Mouse (Mus musculus) hindbrain, embryonic 14.5 days (tissue): ENCODE data around the gene Ppp1r12c. TPM values are rescaled to one million over a fixed set of nuclear protein-coding genes. Genes with fewer than 3 reads are reported as not detected.

ENCODE experiments used
- ATAC-seq: fragments of 200-750 bp; cut with Nextera tagmentation; 2 replicates; pipeline ENCODE4 v1.8.0; 2017; ENCODE audit warnings: moderate number of reproducible peaks, mild to moderate bottlenecking, moderate TSS enrichment, moderate library complexity; ENCODE audit not compliant: low FRiP score
- DNase-seq: peaks from one replicate; pipeline ENCODE4 v3.0.0-alpha.2; 2015; ENCODE audit warnings: low spot score
- H3K27ac ChIP-seq: fragments of 300-500 bp; sonication (generic); 2 replicates; pipeline ENCODE4 v1.5.1; 2014; ENCODE audit warnings: mild to moderate bottlenecking, moderate library complexity
- H3K27me3 ChIP-seq: fragments of 300-500 bp; sonication (generic); 2 replicates; pipeline ENCODE4 v1.6.1; 2014; ENCODE audit warnings: mild to moderate bottlenecking, low read length, mixed read lengths; ENCODE audit not compliant: control insufficient read depth, insufficient read depth
- H3K36me3 ChIP-seq: fragments of 300-500 bp; sonication (generic); replicated peaks from 2 replicates; pipeline ENCODE4 v1.6.1; 2014; ENCODE audit not compliant: control insufficient read depth, insufficient read depth
- H3K4me1 ChIP-seq: fragments of 300-500 bp; sonication (generic); replicated peaks from 2 replicates; pipeline ENCODE4 v1.6.1; 2014; ENCODE audit warnings: antibody characterized with exemption, low read length, mixed read lengths; ENCODE audit not compliant: control insufficient read depth, insufficient read depth
- H3K4me2 ChIP-seq: fragments of 300-500 bp; sonication (generic); replicated peaks from 2 replicates; pipeline ENCODE4 v1.6.1; 2014; ENCODE audit warnings: mild to moderate bottlenecking, moderate library complexity
- H3K4me3 ChIP-seq: fragments of 300-500 bp; sonication (generic); replicated peaks from 2 replicates; pipeline ENCODE4 v1.5.1; 2014; ENCODE audit warnings: mild to moderate bottlenecking, low read length
- H3K9ac ChIP-seq: fragments of 300-500 bp; sonication (generic); 2 replicates; pipeline ENCODE4 v1.6.1; 2014
- H3K9me3 ChIP-seq: fragments of 300-500 bp; sonication (generic); 2 replicates; pipeline ENCODE4 v1.6.1; 2016; ENCODE audit warnings: low read length; ENCODE audit not compliant: control insufficient read depth
- whole genome bisulfite sequencing: fragments of 180-500 bp; shearing (Covaris S2); extraction: QIAGEN DNeasy Blood & Tissue Kit; methylation state at CpG from one replicate; pipeline ENCODE4 v1.1.7; 2014; 5-methylcytosine and 5-hydroxymethylcytosine counted together
- polyA plus RNA-seq: library from polyadenylated mRNA; unstranded; fragments of >200 nt; fragmentation: Nextera tagmentation; extraction: Ambion mirVana; gene quantifications from 2 replicates; pipeline ENCODE4 v1.2.1, GENCODE M21; 2014

Ppp1r12c gene
- polyA plus RNA-seq, 1 experiment from 2014 or later, result 54.7 TPM

DNA sequence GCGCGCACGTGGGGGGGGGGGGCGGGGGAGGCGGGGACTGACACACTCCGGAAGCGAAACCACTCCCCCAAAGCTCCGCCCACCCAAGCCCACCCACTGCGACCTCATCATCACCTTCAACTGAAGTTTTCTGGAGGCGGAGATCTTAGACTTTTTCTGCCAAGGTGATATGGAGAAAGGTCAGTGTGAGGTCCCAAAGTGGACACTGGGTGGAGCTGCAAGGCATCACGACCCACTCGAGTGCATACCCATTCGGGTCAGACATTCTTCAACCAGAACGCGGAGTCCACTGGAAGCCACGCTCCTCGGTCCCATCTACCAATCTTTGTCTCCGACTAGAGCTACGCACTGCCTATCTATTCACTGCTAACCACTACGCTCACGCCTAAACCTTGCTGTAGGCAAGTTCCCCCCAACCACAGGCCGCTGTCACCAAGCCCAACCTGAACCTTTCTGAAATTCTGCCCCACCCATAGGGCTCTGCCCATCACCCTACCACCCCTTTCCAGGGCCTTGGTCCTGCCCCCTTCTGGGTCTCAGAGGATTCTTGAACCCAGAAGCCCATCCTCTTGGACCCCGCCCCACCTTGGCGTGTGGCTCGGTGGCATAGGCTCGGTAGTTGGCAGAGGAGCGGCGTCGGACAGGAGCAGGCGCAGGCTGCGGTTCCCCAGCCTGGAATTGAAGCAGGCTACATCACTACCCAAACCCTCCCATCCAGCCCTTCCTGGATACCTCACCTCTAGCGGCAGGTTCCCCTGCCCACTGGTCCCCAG lies 19.9 kb upstream of the Ppp1r12c start:
- WGBS, result 39% methylated on average over 32 of the region's 32 CpGs
- H3K9me3 ChIP-seq, result no peaks in the 10 kb centered on the region
- no peak overlapping the region for H3K27ac ChIP-seq

DNA sequence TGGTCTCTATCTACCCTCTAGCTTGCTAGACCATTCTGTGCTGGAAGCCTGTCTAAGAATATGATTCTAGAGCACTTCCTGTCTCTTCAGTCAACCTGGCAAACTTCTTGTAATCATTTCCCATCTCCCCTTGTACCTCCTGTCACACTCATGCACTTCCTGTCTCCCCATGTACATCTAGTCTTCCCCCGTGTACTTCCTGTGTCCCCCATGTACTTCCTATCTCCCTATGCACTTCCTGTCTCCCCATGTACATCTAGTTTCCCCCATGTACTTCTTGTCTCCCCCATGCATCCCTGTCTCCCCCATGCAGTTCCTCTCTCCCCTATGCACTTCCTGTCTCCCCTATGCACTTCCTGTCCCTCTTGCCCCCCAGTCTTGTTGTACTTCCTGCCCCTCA lies 17.0 kb upstream of the Ppp1r12c start:
- H3K9ac ChIP-seq, result no peak overlapping the region
- no peaks in the 10 kb centered on the region for H3K4me1 ChIP-seq
- no peaks in the 10 kb centered on the region for H3K9me3 ChIP-seq
- 93% methylated on average over 1 of the region's 1 CpGs for WGBS
- H3K4me3 ChIP-seq, result no peak overlapping the region
- no peaks in the 10 kb centered on the region for H3K36me3 ChIP-seq
- ATAC-seq (no peak), DNase-seq (no peak)
- H3K27ac ChIP-seq, result no peak overlapping the region
- no peak overlapping the region for H3K4me2 ChIP-seq
- peaks cover 3% of the 10 kb centered on the region; the same call in 1 of the 2 replicates for H3K27me3 ChIP-seq

More for the DNA sequence above, 19.9 kb upstream of the Ppp1r12c start:
- 0 out of 2 replicates have a peak overlapping the region, but pooled peaks have one; percentile 2 for H3K4me3 ChIP-seq
- ATAC-seq (no peak), DNase-seq (no peak)
- H3K27me3 ChIP-seq, result peaks cover 3% of the 10 kb centered on the region; the same call in 1 of the 2 replicates
- peak overlapping the region; percentile 43 for H3K4me2 ChIP-seq
- H3K36me3 ChIP-seq, result no peaks in the 10 kb centered on the region
- H3K4me1 ChIP-seq, result no peaks in the 10 kb centered on the region
- H3K9ac ChIP-seq, result peak overlapping the region; percentile 29

DNA sequence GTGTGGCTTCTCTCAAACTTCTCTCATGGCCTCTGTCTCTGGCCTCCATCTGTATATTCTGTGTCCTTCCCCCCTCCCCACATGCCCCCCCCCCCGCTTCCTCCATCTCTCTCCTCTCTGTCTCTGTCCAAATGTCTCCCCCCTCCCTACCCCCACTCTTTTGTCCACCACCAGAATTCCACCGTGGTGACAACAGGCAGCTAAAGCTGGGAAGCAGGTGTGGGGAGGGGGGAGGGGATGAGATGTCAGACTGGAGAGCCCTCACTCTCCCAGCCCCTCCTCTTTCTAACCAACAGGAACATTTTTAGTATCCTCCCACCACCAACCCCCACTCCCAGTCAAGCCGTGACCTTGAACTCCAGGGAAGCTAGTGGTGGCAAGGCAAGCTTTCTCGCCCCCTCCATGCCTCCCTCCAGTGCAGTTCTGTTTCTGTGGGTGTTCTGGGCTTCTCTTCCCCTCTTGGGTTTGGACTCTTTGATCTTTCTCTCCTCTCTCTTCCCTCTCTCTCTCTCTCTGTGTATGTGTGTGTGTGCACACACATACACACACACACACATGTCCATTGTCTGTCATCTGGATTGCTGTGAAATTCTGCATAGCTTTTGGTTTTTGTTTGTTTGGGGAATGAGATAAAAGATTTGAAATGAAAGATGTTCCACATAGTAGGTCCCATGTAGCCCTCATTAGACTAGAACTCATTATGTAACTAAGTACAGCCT lies 15.0 kb upstream of the Ppp1r12c start, which contains the start of gene Tnnt1:
Gene Tnnt1, minus strand, starts transcription at position 51 of the 719 bp plus-strand sequence.
- DNase-seq (no peak), ATAC-seq (no peak)
- H3K4me3 ChIP-seq, result no peak within 1 kb of the TSS
- H3K36me3 ChIP-seq, result no peaks in the 10 kb centered on the region
- H3K27ac ChIP-seq, result no peak within 1 kb of the TSS
- H3K4me1 ChIP-seq, result no peaks in the 10 kb centered on the region
- H3K27me3 ChIP-seq, result no peaks in the 10 kb centered on the region
- WGBS, result 24% methylated on average over 3 of the region's 4 CpGs
- no peaks in the 10 kb centered on the region for H3K9me3 ChIP-seq
- no peak within 1 kb of the TSS for H3K9ac ChIP-seq
- H3K4me2 ChIP-seq, result no peak within 1 kb of the TSS

- Histone ChIP-seq H3K4me2 (no peak overlapping the region), H3K27me3 (no peaks in the 10 kb centered on the region), H3K4me3 (no peak overlapping the region), H3K36me3 (no peaks in the 10 kb centered on the region), H3K9me3 (no peaks in the 10 kb centered on the region), H3K9ac (no peak overlapping the region), H3K27ac (no peak overlapping the region), H3K4me1 (no peaks in the 10 kb centered on the region)
- ATAC-seq (no peak), DNase-seq (no peak)
- 66% methylated on average over 6 of the region's 6 CpGs for WGBS
Observed at GRCm38 (mm10) chr7:4515853-4516252, 14.4 kb upstream of the Ppp1r12c start.

- Histone ChIP-seq H3K36me3 (no peaks in the 10 kb centered on the region), H3K4me3 (no peak overlapping the region), H3K9ac (no peak overlapping the region), H3K4me2 (no peak overlapping the region), H3K4me1 (no peaks in the 10 kb centered on the region), H3K9me3 (no peaks in the 10 kb centered on the region), H3K27ac (no peak overlapping the region), H3K27me3 (no peaks in the 10 kb centered on the region)
- DNase-seq (no peak), ATAC-seq (no peak)
- 54% methylated on average over 6 of the region's 6 CpGs for WGBS
Observed at GRCm38 (mm10) chr7:4513829-4514712, 12.6 kb upstream of the Ppp1r12c start.

- no peak overlapping the region for H3K4me2 ChIP-seq
- H3K4me3 ChIP-seq, result no peak overlapping the region
- no peak for ATAC-seq
- no peak overlapping the region for H3K27ac ChIP-seq
- H3K27me3 ChIP-seq, result no peaks in the 10 kb centered on the region
- DNase-seq, result peak; percentile 60
- no peaks in the 10 kb centered on the region for H3K9me3 ChIP-seq
- H3K4me1 ChIP-seq, result no peaks in the 10 kb centered on the region
- 34% methylated on average over 13 of the region's 13 CpGs for WGBS
- H3K36me3 ChIP-seq, result no peaks in the 10 kb centered on the region
- H3K9ac ChIP-seq, result no peak overlapping the region
Observed at GRCm38 (mm10) chr7:4513236-4513635, 11.8 kb upstream of the Ppp1r12c start.

DNA sequence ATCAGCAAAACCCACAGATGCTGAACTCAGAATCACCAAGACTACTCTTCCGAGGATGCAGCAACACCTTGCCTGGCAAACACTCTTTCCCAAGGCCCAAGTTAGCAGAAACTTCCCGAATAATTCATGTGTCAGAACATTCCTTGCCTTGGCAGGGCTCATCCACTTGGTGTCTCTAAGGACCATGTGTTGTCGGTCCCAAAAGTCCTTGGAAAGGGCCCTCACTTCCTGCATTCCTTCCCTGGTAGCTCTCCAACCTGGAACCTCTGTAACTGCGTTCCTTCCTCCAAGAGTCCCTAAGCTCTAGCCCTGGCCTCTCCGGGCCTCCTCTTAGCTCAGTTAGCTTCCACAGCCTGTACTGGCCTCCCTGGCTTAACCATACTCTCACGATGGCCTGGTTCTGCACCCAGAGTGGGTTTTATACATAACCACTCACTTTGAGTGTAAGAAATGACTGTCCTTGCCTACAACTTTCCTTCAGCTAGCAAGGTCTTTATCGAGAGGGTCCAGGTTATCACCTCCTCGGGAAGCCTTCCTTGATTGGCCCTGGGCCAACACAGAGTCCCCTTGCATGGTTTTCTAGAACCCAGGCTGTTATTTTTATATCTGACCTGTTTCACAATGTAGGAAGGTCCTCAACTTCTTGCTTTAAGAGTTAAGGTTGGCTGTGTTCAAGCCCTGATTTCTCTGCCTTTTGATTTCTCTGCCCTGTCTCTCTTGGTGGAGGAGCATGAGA lies 10.2 kb upstream of the Ppp1r12c start:
- WGBS, result 81% methylated on average over 8 of the region's 8 CpGs
- no peaks in the 10 kb centered on the region for H3K4me1 ChIP-seq
- ATAC-seq (no peak), DNase-seq (no peak)
- H3K27me3 ChIP-seq, result no peaks in the 10 kb centered on the region
- H3K27ac ChIP-seq, result no peak overlapping the region
- H3K36me3 ChIP-seq, result no peaks in the 10 kb centered on the region
- no peak overlapping the region for H3K4me3 ChIP-seq
- no peaks in the 10 kb centered on the region for H3K9me3 ChIP-seq
- no peak overlapping the region for H3K9ac ChIP-seq
- H3K4me2 ChIP-seq, result no peak overlapping the region

DNA sequence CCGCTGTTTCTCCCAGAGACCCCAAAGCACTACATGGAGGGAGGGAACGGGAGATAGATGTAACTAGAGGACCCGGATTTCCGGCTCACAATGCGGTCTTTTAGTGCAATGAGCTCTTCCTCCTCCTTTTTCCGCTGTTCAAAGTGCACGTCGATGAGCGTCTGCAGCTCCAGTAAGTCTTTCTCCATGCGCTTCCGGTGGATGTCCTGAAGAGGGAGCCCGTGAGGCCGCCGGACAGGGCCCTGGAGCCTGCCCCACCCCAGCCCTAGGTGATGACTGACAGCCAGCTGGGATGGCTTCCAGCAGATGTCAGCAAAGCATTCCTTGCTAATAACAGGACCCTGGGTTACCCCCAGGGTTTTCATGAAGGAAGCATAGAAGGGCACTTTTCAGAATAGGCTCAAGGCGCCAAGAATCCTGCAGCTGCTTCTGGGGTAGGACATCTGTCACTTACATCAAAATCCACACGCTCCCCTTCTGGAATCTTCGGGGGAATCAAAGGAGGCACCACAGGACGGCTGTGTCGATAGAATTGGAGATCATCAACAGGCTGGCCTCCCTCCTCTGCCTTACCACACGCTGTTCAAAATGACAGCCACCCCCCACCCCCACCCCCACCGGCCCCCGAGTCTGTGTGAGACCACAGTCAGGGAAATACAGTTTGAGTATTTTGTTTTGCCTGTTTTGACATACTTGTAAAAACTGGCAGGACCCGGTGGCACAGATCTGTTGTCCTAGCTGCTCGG lies 8.6 kb upstream of the Ppp1r12c start:
- Histone ChIP-seq H3K27me3 (no peaks in the 10 kb centered on the region), H3K27ac (no peak overlapping the region), H3K4me1 (no peaks in the 10 kb centered on the region), H3K4me2 (no peak overlapping the region), H3K4me3 (no peak overlapping the region), H3K36me3 (no peaks in the 10 kb centered on the region), H3K9me3 (no peaks in the 10 kb centered on the region), H3K9ac (no peak overlapping the region; the same call in 1 of the 2 replicates)
- DNase-seq, result peak; percentile 66
- peak; percentile 26; the same call in 1 of the 2 replicates for ATAC-seq
- 10% methylated on average over 24 of the region's 24 CpGs for WGBS
